Mouse (Mus musculus) forebrain, embryonic 15.5 days (tissue): ENCODE measurements around the gene Mfsd4b3. TPM values are rescaled to one million over a fixed set of nuclear protein-coding genes. Genes with fewer than 3 reads are reported as not detected.

Experiments used
- ATAC-seq: fragments of 200-750 bp; cut with Nextera tagmentation; replicated peaks from 2 replicates; pipeline ENCODE4 v1.8.0; 2017; ENCODE audit warnings: mild to moderate bottlenecking, moderate TSS enrichment, moderate library complexity
- H3K27ac ChIP-seq: fragments of 300-500 bp; sonication (generic); replicated peaks from 2 replicates; pipeline ENCODE4 v1.5.1; 2015; ENCODE audit warnings: mild to moderate bottlenecking, inconsistent platforms
- H3K27me3 ChIP-seq: fragments of 300-500 bp; sonication (generic); 2 replicates; pipeline ENCODE4 v1.6.1; 2015; ENCODE audit warnings: inconsistent platforms
- H3K36me3 ChIP-seq: fragments of 300-500 bp; sonication (generic); 2 replicates; pipeline ENCODE4 v1.6.1; 2015; ENCODE audit warnings: mild to moderate bottlenecking, inconsistent platforms
- H3K4me1 ChIP-seq: fragments of 300-500 bp; sonication (generic); 2 replicates; pipeline ENCODE4 v1.6.1; 2015; ENCODE audit warnings: inconsistent platforms
- H3K4me2 ChIP-seq: fragments of 300-500 bp; sonication (generic); replicated peaks from 2 replicates; pipeline ENCODE4 v1.6.1; 2015; ENCODE audit warnings: mild to moderate bottlenecking, inconsistent platforms
- H3K4me3 ChIP-seq: fragments of 300-500 bp; sonication (generic); 2 replicates; pipeline ENCODE4 v1.5.1; 2015; ENCODE audit warnings: mild to moderate bottlenecking, inconsistent platforms
- H3K9ac ChIP-seq: fragments of 300-500 bp; sonication (generic); replicated peaks from 2 replicates; pipeline ENCODE4 v1.6.1; 2015; ENCODE audit warnings: mild to moderate bottlenecking, inconsistent platforms
- H3K9me3 ChIP-seq: fragments of 300-500 bp; sonication (generic); 2 replicates; pipeline ENCODE4 v1.6.1; 2016; ENCODE audit warnings: inconsistent platforms
- WGBS: fragments of 180-500 bp; shearing (Covaris S2); methylation state at CpG from one replicate; pipeline ENCODE4 v1.1.7; 2015; ENCODE audit warnings: mixed read lengths; 5-methylcytosine and 5-hydroxymethylcytosine counted together
- polyA plus RNA-seq: library from polyadenylated mRNA; unstranded; fragments of >200 nt; fragmentation: Nextera tagmentation; extraction: Ambion mirVana; gene quantifications from 2 replicates; pipeline ENCODE4 v1.2.1, GENCODE M21; 2015

Mfsd4b3 gene
- polyA plus RNA-seq, 1 experiment from 2014 or later = 0.13 TPM

DNA sequence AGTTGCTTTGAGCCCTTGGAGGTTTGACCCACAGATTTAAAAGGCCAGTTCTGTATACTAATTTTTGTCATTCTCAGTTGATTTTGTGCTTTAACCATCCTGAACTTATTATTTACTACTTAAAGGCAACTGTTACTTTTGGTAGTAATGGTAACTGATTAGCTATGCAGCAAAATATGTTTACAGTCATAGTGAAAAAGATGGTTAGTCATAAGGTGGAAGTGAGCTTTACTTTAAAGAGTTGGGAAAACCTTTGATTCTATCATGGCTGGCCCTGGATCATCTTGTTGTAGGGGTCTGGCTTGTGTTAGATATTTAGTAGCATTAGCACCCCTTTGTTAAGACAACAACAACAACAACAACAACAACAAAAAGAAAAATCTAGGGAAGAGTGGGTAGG lies 47.3 kb downstream of the Mfsd4b3 start:
- Histone ChIP-seq H3K27me3 (no peaks in the 10 kb centered on the region), H3K4me3 (no peak overlapping the region)

GRCm38 (mm10) chr10:39908768-39909441 lies 51.0 kb downstream of the Mfsd4b3 start:
- H3K27me3 ChIP-seq = no peaks in the 10 kb centered on the region
- no peaks in the 10 kb centered on the region for H3K4me1 ChIP-seq
- H3K4me3 ChIP-seq = no peak overlapping the region
- no peak overlapping the region for H3K27ac ChIP-seq
- WGBS = 72% methylated on average over 13 of the region's 13 CpGs
- H3K9me3 ChIP-seq = no peaks in the 10 kb centered on the region
- H3K9ac ChIP-seq = no peak overlapping the region
- no peaks in the 10 kb centered on the region for H3K36me3 ChIP-seq
- ATAC-seq = no peak
- H3K4me2 ChIP-seq = no peak overlapping the region

More for the DNA sequence above, 47.3 kb downstream of the Mfsd4b3 start:
- no peak overlapping the region for H3K9ac ChIP-seq
- H3K36me3 ChIP-seq = no peaks in the 10 kb centered on the region
- ATAC-seq = no peak
- no peaks in the 10 kb centered on the region for H3K4me1 ChIP-seq
- H3K4me2 ChIP-seq = no peak overlapping the region
- no peaks in the 10 kb centered on the region for H3K9me3 ChIP-seq
- H3K27ac ChIP-seq = no peak overlapping the region

DNA sequence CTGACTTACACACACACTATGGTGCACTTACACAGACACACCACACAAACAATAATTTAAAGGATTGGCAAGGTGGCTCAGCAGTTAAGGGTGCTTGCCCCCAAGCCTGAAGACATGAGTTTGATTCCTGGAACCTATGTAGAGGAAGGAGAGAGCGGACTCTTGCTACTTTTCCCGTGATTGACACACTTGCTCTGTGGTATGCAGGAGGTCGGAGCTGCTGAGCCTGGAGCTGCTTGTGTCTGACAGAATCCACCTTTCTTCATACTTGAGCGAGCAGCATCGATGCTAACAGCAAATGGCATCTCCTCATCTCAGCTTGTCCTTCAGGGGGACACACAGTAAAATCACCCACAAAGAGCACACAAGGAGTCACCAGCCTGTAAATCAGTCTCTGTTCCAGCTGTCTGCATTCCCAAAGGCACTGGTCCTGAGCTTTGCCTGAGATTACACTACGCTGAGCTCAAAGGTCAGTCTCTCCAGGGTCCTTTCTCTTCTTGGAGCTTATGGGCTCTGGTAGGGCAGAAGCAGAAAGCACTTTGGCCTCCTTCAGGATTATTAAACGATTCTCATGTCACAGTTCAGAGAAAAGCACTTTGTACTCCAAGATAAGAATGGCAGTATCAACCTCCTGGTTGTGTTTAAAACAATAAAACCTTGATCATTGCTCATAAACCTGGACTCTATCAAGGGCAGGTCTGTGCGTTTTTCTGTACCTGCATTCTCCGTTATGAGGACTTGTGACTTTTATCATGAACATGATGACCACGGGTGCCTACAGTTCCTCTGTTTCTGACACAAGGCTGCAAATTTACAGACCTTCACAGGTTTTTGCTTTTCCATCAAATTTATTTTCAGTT lies 52.9 kb downstream of the Mfsd4b3 start:
- Histone ChIP-seq H3K36me3 (no peaks in the 10 kb centered on the region), H3K27ac (no peak overlapping the region), H3K9me3 (no peaks in the 10 kb centered on the region), H3K27me3 (no peaks in the 10 kb centered on the region), H3K4me3 (no peak overlapping the region), H3K4me2 (no peak overlapping the region), H3K9ac (no peak overlapping the region), H3K4me1 (no peaks in the 10 kb centered on the region)
- WGBS = 81% methylated on average over 10 of the region's 10 CpGs
- no peak for ATAC-seq

DNA sequence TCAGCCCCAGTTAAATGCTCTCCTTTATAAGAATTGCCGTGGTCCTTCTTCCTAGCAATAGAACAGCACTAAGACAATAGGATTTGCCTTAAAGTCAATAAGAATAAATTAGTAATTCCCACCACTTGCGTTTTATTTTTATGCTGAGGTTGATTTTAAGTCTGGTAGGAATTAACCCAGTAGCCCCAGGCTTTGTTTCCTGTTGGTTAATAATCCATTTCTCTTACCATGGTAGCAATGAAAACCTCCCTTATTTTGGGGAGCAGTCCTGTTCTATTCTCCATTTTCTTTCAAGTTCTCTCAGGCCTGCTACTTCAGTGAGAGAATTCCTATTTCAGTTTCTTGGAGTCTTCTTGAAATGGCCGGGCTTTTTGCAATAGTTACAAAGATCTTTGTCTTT lies 55.8 kb downstream of the Mfsd4b3 start:
- Histone ChIP-seq H3K4me3 (no peak overlapping the region), H3K36me3 (no peaks in the 10 kb centered on the region), H3K27me3 (no peaks in the 10 kb centered on the region), H3K4me1 (peaks cover 4% of the 10 kb centered on the region; the same call in 1 of the 2 replicates), H3K9ac (no peak overlapping the region), H3K4me2 (no peak overlapping the region), H3K9me3 (no peaks in the 10 kb centered on the region), H3K27ac (no peak overlapping the region)
- ATAC-seq = no peak
- 74% methylated on average over 3 of the region's 3 CpGs for WGBS

DNA sequence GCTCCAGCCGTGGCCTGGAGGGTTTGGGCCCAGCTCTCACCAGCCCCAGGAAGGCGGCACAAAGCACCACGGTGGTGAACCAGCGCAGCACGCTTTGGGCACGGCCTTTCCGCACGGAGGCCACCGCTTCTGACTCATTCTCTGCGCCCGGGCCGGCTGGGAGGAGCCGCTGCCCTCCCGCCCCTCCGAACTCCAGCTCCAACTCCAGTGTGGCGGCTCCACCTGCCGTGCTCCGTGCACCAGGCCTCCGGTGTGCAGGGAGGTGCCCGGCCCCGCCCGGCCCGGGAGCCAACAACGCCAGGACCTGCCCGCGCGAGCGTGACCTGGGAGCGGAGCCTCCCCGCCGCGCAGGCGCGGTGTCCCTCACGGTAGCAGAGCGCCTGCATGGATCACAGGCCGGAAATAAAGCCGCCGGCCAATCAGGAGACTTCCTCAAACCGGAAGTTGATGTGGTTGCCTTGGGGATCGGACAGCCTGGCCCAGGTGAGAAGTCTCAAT lies 61.0 kb downstream of the Mfsd4b3 start, which contains the start of gene Mfsd4b4:
Gene Mfsd4b4, minus strand, starts transcription at position 365 of the 498 bp plus-strand sequence.
- H3K27me3 ChIP-seq = no peaks in the 10 kb centered on the region
- peak within 1 kb of the TSS; percentile 79 for H3K27ac ChIP-seq
- peak within 1 kb of the TSS; percentile 83 for H3K9ac ChIP-seq
- H3K36me3 ChIP-seq = no peaks in the 10 kb centered on the region
- WGBS = under 1% methylated on average over 40 of the region's 41 CpGs
- ATAC-seq = peak; percentile 99
- H3K9me3 ChIP-seq = no peaks in the 10 kb centered on the region
- H3K4me2 ChIP-seq = peak within 1 kb of the TSS; percentile 82
- H3K4me1 ChIP-seq = peaks cover 12% of the 10 kb centered on the region
- peak within 1 kb of the TSS; percentile 61 for H3K4me3 ChIP-seq

Other genes starting within 250 kb of the Mfsd4b3 start
- gene Rev3l, start 228.0 kb downstream of the Mfsd4b3 start, polyA plus RNA-seq = 24.1 and 26.4 TPM in 2 replicates
- 4.2 and 4.6 TPM in 2 replicates for gene Mfsd4b4, start 60.9 kb downstream of the Mfsd4b3 start, polyA plus RNA-seq
- gene Mfsd4b2, start 33.2 kb downstream of the Mfsd4b3 start, polyA plus RNA-seq = not detected in 2 replicates
- gene Mfsd4b5, start 26.5 kb upstream of the Mfsd4b3 start, polyA plus RNA-seq = not detected in 2 replicates
- gene Mfsd4b1, start 65.1 kb upstream of the Mfsd4b3 start, polyA plus RNA-seq = 0.27 and 0.28 TPM in 2 replicates
- gene Slc16a10, start 182.1 kb upstream of the Mfsd4b3 start, polyA plus RNA-seq = 3.1 and 3.3 TPM in 2 replicates